Mouse (Mus musculus) kidney, adult 2 months (tissue): ENCODE results near the gene Slc2a13.

Source experiments
- CTCF ChIP-seq: fragments of 200-500 bp; conservative IDR thresholded peaks from 2 replicates; pipeline ENCODE4 v1.5.1; 2011; ENCODE audit warnings: low read depth, mild to moderate bottlenecking, control low read depth, low read length, moderate library complexity, mixed read lengths; ENCODE audit not compliant: insufficient read depth, insufficient read length
- POLR2A ChIP-seq: fragments of 200-500 bp; IDR thresholded peaks from one replicate; pipeline ENCODE4 v1.6.1; 2011; ENCODE audit warnings: low read depth, low read length, control low read depth

DNA sequence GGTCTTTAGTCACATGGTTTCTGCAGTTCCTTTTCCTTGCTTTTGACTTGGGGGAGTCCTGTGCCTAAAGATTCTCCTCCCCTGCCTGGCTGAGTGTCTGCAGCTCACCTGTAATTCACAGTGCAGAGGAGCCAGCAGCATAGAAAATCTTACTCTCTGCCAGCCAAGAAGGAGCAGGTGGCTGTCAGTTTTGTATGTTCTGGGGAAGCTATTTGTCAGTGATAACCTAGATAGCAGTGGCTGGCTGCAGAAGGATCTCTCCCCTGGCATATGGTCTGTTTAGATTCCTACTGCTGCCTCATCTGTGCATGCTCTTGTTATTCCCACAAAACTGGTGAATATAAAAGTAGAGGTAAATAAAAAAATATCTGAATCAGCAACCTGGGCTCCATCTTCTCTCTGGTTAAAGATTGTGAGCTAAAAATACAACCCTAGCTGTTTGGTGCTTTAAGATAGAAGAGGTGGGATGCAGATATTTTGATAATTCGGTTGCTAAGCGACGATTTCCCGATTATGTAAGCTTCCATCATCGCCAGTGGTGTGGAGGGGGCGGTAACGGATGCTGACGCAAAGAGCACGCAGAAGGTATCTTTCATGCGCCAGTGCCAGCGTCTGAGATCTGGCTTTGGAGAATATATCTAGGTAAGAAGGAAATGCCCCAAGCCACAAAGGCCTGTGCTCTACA is 41.1 kb upstream of the Slc2a13 start:
- no peak for TF ChIP-seq CTCF
- TF ChIP-seq POLR2A = no peak
